Mouse (Mus musculus) fat pad, adult 2 months (tissue): Measurements from ENCODE around the gene Plcd1.
A peak's percentile ranks its signal among the peaks of the same experiment; 100 is the strongest.

Source experiments
- DNase-seq: peaks from one replicate; pipeline ENCODE4 v3.0.0-alpha.2; 2011; ENCODE audit warnings: low read depth, low spot score; ENCODE audit errors: extremely low read depth

Plcd1 gene

GRCm38 (mm10) chr9:119093419-119094295 is at the start of gene Plcd1:
Gene Plcd1, minus strand, starts transcription at chr9:119093502.
- no peak for DNase-seq

GRCm38 (mm10) chr9:119142066-119142465 is 48.8 kb upstream of the Plcd1 start:
- no peak for DNase-seq

DNA sequence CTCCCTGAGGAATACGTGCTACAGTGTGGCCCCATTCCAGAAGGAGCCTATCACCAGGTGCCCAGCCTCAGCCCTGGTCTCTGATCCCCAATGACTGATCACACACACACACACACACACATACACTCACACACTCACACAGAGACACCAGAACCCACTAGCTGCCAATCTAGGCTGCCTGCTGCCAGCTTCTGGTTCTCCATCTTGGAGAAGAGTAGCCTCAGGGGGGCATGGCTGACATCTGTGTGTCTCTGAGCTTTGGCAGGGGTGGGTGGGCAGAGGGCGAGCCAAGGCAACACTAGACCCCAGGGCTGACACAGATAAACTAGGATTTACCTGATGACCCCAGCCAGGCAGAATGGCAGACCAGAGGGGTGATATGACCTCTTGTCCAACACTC is 45.5 kb upstream of the Plcd1 start:
- DNase-seq = no peak

- no peak for DNase-seq
Measured at GRCm38 (mm10) chr9:119130692-119131091, 37.4 kb upstream of the Plcd1 start.

- DNase-seq = no peak
Measured at GRCm38 (mm10) chr9:119128436-119129181, 35.3 kb upstream of the Plcd1 start.

DNA sequence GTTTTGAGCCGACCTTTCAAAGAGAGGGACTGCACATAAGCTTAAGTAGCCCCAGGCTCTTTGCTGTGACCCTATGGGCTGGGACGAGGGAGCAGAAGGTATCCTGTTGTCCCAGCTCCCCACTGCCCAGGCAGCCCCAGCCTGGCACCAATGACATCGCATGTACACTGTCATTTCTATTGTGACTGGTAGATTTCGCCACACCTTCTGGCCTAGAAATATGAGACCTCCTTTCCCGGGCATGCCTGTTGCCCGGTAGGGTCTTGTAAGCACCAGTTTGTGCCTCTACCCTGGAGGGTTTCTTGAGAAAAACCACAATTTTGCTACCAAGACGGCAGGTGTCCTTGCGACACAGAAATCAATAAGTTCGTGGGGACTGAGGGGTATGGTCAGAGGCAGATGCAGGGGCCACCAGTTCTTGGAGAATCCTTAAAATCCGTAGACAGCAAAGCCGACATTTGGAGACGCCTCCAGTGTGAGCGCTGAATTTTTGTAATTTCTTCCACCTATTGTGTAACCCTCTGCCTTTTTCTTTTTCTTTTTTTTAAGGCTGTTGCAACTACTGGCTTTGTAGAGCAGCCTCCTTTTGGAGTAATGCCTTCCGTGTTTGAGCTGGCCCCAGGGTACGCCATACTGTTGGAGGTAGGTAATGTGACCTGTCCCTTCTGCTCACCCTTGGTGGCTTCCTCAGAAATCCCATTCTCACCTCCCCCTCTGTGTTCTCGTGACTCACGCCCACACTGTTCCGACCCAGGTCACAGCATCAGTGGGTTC is 29.5 kb upstream of the Plcd1 start:
- peak; percentile 23 for DNase-seq

DNA sequence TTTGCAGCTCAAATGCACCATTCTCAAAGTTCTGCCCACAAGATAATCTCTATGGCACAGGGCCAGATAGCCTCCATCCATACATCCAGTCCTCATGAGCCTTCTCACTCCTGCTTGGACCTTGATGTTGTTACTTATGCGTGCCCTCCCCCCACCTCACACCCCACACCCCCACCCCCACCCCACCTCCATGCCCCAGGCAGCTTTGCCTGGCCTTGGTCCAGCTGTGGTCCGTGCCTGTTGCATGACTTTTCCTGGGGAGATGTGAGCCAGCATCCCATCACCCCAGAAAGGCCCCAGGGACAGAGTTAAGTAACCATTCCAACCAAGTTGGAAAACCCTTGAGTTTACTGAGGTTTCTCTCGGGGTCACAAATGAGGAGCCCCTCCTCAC is 26.9 kb upstream of the Plcd1 start:
- no peak for DNase-seq

DNA sequence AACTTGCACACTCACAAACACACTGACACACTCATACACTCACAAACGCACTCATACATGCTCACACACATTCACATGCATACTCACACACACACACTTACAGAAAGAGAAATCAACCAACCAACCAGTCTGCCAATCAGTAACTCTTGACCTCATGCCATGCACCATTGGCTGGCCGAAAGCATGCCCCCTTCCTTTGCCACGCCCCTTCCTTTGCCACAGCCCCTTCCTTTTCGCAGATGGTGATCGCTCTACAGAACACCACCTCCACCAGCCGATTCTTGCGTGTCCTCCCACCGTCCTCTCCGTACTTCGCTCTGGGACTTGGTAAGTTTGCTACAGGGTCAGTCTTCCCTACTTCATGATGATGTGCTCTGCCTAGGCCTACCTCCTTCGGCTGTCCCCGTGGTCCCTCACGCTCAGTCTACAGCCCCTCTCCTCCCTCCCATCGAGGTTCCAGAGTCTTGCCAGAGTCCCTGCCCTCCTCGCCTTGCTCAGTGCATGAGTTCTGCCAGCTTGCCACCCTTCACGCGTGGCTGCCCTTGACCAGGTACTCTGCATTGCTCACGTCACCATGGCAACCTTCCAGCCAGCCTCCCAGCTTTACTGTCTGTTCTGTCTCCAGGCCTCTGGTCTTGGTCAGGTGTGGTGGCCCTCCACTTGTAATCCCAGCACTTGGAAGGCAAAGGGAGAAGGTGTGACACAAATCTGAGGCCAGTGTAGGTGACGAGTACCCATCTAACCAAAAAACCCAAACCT is 26.3 kb upstream of the Plcd1 start:
- DNase-seq = no peak

GRCm38 (mm10) chr9:119114911-119115310 is 21.6 kb upstream of the Plcd1 start:
- DNase-seq = no peak

GRCm38 (mm10) chr9:119110640-119111039 is 17.3 kb upstream of the Plcd1 start:
- no peak for DNase-seq

DNA sequence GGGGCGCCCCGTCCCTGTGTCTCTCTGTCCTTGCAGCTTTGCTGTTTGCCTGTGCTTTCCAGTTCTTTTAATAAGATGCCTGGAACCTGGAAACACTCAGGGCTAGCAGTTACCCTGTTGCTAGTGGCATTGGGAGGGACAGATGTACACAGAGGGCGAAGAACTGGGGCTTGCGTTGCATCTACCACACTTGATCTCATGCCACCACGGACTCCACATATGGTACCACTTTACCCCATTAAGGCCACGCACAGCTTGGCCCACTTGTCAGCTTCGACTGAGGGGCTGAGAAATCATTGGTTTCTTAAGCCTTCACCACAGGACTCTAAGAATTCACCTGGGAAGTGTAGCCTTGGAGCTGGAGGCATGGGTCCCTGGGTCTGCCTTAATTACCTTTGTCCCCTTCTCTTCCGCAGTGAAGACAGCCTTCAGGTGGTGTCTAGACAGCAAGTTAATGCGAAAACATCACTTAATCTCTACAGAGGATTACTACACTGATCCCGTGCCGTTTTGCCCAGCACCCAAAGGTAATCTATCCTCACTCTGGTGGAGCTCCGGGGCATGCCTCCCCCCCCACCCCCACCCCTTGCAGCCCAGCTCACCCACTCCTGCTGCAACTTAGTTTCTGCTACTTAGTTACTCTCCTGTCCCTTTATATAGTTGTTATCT is 16.5 kb upstream of the Plcd1 start:
- no peak for DNase-seq

DNA sequence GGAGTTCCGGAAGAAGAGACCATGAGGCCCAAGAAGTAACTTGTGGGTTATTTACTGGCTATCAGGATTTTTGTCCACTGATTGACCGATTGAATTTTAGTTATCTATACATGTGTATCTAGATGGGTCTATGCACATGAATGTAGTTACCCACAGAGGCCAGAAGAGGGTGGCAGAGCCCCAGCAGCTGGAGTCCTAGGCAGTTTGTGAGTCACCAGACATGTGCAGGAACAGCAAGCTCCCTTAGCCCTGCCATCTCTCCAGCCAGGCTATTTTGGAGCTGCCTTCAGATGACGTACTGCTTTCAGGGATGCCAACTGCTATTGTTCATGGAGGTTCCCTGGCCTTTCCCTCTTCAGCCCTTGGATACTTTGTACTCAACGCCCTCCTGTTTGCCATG is 14.3 kb upstream of the Plcd1 start:
- DNase-seq = no peak

DNA sequence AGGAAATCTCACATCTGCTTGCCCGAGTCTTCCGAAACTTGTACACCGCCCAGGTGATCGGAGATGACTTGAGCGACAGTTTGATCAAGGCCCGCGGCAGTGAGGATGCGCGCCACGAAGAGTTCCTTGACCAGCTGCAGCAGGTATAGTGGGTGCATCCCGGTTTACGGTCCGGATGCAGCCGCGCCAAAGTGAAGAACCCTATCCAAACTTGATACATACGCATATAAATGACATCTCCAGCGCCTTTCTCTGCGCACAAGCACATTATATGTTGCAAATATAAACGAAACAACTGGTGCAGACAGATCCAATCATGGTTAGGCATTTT is 9.4 kb upstream of the Plcd1 start:
- DNase-seq = no peak

- DNase-seq = no peak
Measured at GRCm38 (mm10) chr9:119101992-119102782, 8.9 kb upstream of the Plcd1 start, which contains the start of gene Dlec1. Gene Dlec1, plus strand, starts transcription at chr9:119102478.

DNA sequence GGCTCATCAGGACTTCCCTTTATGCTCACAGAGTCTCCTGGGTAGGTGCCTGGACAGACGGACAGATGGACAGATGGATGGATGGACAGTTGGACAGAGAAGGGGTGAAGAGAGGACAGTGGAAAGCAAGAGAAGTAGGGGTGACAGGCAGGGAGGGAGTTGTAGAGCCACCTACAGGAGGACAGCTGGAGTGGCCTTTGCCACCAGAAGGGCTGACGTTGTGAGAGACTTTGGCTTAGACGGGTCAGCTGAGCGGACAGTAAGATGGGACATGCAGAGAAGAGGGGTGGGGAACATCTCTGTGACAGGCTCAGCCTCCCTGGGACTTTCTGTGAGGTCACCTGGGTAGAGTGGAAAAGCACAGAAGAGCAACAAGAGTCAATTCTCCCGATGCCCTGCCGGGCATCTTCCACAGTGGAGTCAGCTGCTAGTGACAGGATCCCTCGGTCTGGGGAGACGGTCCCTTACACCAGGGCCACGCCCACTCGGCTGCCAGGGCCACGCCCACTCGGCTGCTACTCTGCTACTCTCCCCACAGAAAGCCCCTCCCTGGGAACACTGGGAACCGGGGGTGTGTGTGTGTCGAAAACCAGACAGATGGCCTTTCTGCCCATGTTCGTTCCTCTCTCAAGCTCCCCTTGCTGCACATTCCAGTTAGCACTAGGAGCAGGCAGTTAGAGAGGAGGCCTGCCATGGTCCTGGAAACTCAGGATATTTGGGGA is 7.0 kb upstream of the Plcd1 start:
- no peak for DNase-seq

DNA sequence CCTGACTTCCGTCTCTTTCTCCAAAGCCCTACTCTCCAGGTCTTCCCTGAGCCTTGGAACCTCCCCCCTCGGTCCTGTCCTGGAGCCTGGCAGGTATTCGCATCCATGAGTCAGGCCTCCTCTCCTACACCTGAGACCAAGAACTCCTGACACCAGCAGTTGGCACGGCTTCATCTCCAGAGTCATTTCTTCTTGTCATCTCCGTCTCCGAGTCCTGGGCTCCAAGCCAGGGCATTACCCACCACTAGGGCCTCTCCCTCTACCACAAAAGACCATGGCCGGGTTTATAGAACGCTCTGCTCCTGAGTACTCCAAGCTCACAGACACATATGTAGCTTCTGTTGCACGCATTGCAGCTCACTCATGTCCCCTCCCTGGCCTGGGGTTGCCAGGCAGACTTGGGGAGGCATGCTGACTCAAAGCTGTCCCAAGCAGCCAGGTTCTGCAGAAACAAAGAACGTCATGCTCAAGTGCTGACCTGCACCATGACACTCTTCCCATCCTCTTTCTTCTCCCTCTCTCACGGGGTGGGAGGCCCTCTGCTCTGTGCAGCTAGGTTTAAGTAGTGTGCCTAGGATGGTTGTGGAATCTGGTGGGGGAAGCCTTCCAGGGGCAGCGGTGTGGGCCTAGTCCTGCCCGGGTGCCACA is 1.3 kb upstream of the Plcd1 start:
- no peak for DNase-seq

DNA sequence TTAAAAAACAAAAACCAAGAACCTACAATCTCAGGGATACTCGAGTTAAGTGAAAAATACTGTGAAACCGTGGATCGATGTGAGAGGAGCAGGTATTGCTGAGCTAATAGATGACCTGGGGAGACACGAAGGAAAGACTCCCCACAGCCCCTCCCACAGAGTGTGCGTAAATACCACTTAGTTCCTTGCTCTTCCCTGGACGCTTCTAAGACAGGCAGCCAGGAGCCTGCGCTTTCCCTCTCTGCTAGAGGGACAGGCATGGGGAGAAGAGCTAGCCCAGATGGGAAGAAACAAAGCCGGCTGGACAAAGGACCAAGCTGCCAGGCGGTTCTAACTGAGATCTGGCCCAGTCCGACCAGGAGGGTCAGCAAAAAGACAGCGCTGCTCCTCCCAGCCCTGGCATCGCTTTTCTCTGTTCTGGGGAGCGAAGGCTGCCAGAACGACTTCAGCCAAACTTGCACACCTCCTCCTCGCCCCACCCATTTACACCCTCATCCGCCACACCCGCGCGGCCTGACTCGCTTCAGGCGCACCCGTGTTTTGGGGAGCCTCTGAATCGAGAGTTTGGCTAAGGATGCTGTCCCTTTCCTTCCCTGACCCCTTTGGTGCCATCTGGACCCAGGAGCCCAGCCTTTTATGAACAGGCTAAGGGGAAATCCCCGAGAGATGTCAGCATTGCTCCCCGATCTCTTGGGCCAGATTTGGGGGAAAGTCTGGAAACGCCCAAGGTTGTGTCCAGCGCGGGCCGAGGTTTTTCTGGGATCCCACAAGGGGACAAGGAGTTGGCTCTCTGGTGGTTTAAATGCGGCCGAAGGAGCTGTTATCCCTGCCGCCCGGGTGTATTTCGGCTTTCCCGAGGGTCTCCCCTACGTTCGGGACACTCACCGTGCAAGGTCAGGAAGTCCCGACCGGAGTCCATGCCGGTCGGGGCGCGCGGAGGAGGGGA is 556 bp downstream of the Plcd1 start:
- DNase-seq = no peak
